8 mouse cellular contexts compared by ENCODE assay signal in genomic region chr7:145252715-145253476, GRCm38 (mm10). TPM values are rescaled to one million over a fixed set of nuclear protein-coding genes. Genes with fewer than 3 reads are reported as not detected.
A peak's percentile ranks its signal among the peaks of the same experiment; 100 is the strongest.
DNase-seq lines count a peak whose midpoint lies in the region; ATAC-seq lines count a peak whose summit lies in the region.

No protein-coding gene starts in this region.

- ATAC-seq in megakaryocyte progenitor cell, adult 5-6 weeks (replicated peaks; ENCODE audit: poor library complexity) = peak; percentile 87

- DNase-seq in Muller cell, postnatal 12 days (ENCODE audit: inconsistent ontology term) = peak; percentile 74
- peak; percentile 90 for DNase-seq in cerebellum, adult 9-11 months
- DNase-seq in frontal cortex, postnatal 25 days (ENCODE audit: low spot score in 2 of 2) = peak; percentile 66 to 67
- DNase-seq in induced T-regulatory cell, adult 2 months (ENCODE audit: low read depth) = peak; percentile 67
- peak; percentile 45 to 57 for DNase-seq in left cerebral cortex, adult 8-10 months (ENCODE audit: low spot score in 2 of 2)
- peak; percentile 68 for DNase-seq in right cerebral cortex, postnatal 25 days
- DNase-seq in urinary bladder, postnatal 36 days (ENCODE audit: low spot score in 2 of 2) = peak; percentile 72 to 76

RNA-seq across cellular contexts. Expression of gene Tpcn2, which starts 30.9 kb away (rescaled TPM):
- total RNA-seq in left cerebral cortex, adult 8-10 months (2022) = 1 to 10 TPM; 4.5 to 7.3 (median 5.7) TPM
- 4.7 and 5.7 TPM in 2 replicates for total RNA-seq in megakaryocyte progenitor cell, adult 5-6 weeks (2015)
- 3.5 and 3.7 TPM in 2 replicates for total RNA-seq in megakaryocyte progenitor cell, adult 5-6 weeks (2017)

RNA-seq across cellular contexts. Expression of gene 1810010D01Rik, which starts 45.0 kb away (rescaled TPM):
- under 1 TPM in 1 of 4 experiments, not detected in 3; 0.68 TPM for total RNA-seq in left cerebral cortex, adult 8-10 months (2022)
- total RNA-seq in megakaryocyte progenitor cell, adult 5-6 weeks (2015) = not detected in 2 replicates
- total RNA-seq in megakaryocyte progenitor cell, adult 5-6 weeks (2017) = not detected in 2 replicates

RNA-seq across cellular contexts. Expression of gene Mrgprf, which starts 47.7 kb away (rescaled TPM):
- 1 to 10 TPM; 1.3 to 2.1 (median 1.7) TPM for total RNA-seq in left cerebral cortex, adult 8-10 months (2022)
- not detected in 2 replicates for total RNA-seq in megakaryocyte progenitor cell, adult 5-6 weeks (2015)
- total RNA-seq in megakaryocyte progenitor cell, adult 5-6 weeks (2017) = not detected in 2 replicates

Comparison
In these comparisons a context has a peak if more than half of its experiments do, and no peak if none do; other contexts are left out.
1. Peak in every context shown above with its lines: DNase-seq and ATAC-seq.